Mouse (Mus musculus) ES-Bruce4 (cell line): ENCODE results near the gene Apom.

Source experiments
- EP300 ChIP-seq: IDR thresholded peaks from 2 replicates; pipeline ENCODE4 v1.6.1; 2011; ENCODE audit warnings: low read depth, low read length; ENCODE audit not compliant: insufficient read depth
- POLR2A ChIP-seq: IDR thresholded peaks from one replicate; pipeline ENCODE4 v1.8.1; 2011; ENCODE audit warnings: low read length; ENCODE audit not compliant: insufficient read depth

DNA sequence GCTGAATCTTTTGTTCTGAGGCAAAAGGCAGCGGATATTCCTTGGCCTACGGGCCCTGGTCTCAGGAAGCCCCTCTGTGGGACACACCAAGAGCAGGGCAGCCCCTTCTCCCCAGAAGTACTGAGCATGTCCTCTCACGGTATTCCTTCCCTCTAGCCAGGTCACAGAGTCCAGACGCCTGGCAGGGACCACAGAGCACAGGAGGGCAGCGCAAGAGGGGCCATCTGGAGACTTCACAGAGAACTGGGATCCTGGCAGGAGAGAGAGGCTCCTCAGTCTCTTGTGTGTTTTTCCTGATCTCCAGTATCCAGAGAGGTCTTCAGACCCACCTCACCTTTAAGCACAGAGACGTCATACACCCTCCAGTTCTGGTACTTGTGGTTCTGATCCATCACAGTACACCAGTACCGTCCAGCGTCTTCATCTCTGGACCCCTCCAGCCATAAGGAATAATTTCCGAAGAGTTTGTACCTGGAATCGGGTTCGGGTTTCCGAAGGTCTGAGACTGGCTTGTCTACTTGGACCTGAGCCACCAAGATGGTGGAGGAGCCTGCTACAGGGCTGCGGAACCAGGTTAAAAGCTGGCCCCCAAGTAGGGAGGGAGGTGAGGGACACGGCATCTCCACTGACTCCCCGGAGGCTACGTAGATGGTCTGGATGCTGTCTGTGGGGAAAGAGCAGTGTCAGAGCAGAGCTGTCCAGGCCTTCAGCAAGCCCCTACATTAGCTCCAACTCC lies 48.8 kb downstream of the Apom start:
- TF ChIP-seq EP300 (no peak), POLR2A (no peak)
